Mouse (Mus musculus) liver, embryonic 15.5 days (tissue): ENCODE measurements around the gene Vav2. TPM values are rescaled to one million over a fixed set of nuclear protein-coding genes. Genes with fewer than 3 reads are reported as not detected.
A peak's percentile ranks its signal among the peaks of the same experiment; 100 is the strongest.

Experiments used
- ATAC-seq: fragments of 200-750 bp; cut with Nextera tagmentation; 2 replicates; pipeline ENCODE4 v1.8.0; 2017; ENCODE audit warnings: moderate number of reproducible peaks, mild to moderate bottlenecking, moderate library complexity; ENCODE audit not compliant: insufficient read depth
- H3K27ac ChIP-seq: fragments of 300-500 bp; sonication (generic); replicated peaks from 2 replicates; pipeline ENCODE4 v1.5.1; 2015; ENCODE audit warnings: mild to moderate bottlenecking, inconsistent platforms
- H3K27me3 ChIP-seq: fragments of 300-500 bp; sonication (generic); 2 replicates; pipeline ENCODE4 v1.6.1; 2015; ENCODE audit warnings: mild to moderate bottlenecking, inconsistent platforms
- H3K36me3 ChIP-seq: fragments of 300-500 bp; sonication (generic); replicated peaks from 2 replicates; pipeline ENCODE4 v1.6.1; 2015; ENCODE audit warnings: moderate library complexity, mild to moderate bottlenecking, inconsistent platforms
- H3K4me1 ChIP-seq: fragments of 300-500 bp; sonication (generic); replicated peaks from 2 replicates; pipeline ENCODE4 v1.6.1; 2015; ENCODE audit warnings: inconsistent platforms
- H3K4me2 ChIP-seq: fragments of 300-500 bp; sonication (generic); 2 replicates; pipeline ENCODE4 v1.6.1; 2015; ENCODE audit warnings: moderate library complexity, mild to moderate bottlenecking, inconsistent platforms
- H3K4me3 ChIP-seq: fragments of 300-500 bp; sonication (generic); replicated peaks from 2 replicates; pipeline ENCODE4 v1.5.1; 2015; ENCODE audit warnings: mild to moderate bottlenecking, inconsistent platforms
- H3K9ac ChIP-seq: fragments of 300-500 bp; sonication (generic); 2 replicates; pipeline ENCODE4 v1.6.1; 2015; ENCODE audit warnings: moderate library complexity, mild to moderate bottlenecking, inconsistent platforms
- H3K9me3 ChIP-seq: fragments of 300-500 bp; sonication (generic); replicated peaks from 2 replicates; pipeline ENCODE4 v1.6.1; 2016; ENCODE audit warnings: inconsistent platforms
- WGBS: fragments of 180-500 bp; shearing (Covaris S2); methylation state at CpG from one replicate; pipeline ENCODE4 v1.1.7; 2015; ENCODE audit warnings: mixed read lengths; ENCODE audit not compliant: insufficient replicate concordance; 5-methylcytosine and 5-hydroxymethylcytosine counted together
- polyA plus RNA-seq: library from polyadenylated mRNA; unstranded; fragments of >200 nt; fragmentation: Nextera tagmentation; extraction: Ambion mirVana; gene quantifications from 2 replicates; pipeline ENCODE4 v1.2.1, GENCODE M21; 2015

Gene Vav2
- polyA plus RNA-seq, 1 experiment from 2014 or later: 4.7 TPM

DNA sequence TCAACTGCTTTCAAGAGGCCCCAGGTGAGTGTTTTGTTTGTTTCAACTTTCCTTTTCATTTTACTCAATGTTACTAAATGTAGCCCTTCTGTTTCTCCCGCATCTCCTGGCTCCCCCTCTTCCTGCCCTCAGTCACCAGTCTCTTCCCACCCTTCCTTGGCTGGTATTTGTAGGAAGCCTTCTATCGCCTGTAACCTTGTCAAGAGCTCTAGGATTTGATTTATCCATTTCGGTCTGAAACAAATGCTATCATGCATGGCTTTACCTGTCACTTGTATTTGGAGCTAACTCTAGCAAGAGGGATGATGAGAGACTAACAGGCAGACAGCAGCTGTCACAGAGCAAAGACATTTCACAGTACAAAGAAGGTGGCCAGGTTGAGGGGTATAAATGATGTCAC is 18.6 kb downstream of the Vav2 start:
- H3K4me1 ChIP-seq: peaks cover 85% of the 10 kb centered on the region
- H3K4me2 ChIP-seq: no peak overlapping the region
- H3K27me3 ChIP-seq: no peaks in the 10 kb centered on the region
- H3K36me3 ChIP-seq: no peaks in the 10 kb centered on the region
- no peak overlapping the region for H3K27ac ChIP-seq
- H3K9me3 ChIP-seq: no peaks in the 10 kb centered on the region
- H3K9ac ChIP-seq: no peak overlapping the region
- H3K4me3 ChIP-seq: no peak overlapping the region
- ATAC-seq: no peak
- 62% methylated on average over 3 of the region's 3 CpGs for WGBS

DNA sequence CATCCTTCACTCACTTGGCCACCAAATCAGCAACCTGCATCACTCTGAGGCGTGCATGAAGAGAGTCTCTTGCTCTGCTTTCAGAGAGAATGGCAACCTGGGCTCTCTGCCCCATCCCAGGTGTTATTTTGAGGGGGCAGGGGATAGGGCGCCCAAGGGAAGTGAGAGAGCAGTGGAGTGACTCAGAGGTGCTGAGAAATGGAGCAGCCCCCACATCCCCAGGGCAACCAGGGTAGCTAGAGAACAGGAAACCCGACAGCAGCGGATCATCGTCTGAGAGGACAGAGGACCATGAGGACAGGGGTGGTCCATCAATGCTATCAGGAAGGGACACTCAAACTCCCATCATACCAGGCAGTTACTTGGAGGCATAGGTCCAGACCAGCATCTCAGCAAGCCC is 19.9 kb downstream of the Vav2 start:
- Histone ChIP-seq H3K4me2 (no peak overlapping the region), H3K4me3 (no peak overlapping the region), H3K4me1 (peaks cover 81% of the 10 kb centered on the region), H3K27me3 (no peaks in the 10 kb centered on the region), H3K27ac (no peak overlapping the region), H3K9ac (no peak overlapping the region), H3K9me3 (no peaks in the 10 kb centered on the region), H3K36me3 (no peaks in the 10 kb centered on the region)
- no peak for ATAC-seq
- WGBS: 59% methylated on average over 5 of the region's 5 CpGs

DNA sequence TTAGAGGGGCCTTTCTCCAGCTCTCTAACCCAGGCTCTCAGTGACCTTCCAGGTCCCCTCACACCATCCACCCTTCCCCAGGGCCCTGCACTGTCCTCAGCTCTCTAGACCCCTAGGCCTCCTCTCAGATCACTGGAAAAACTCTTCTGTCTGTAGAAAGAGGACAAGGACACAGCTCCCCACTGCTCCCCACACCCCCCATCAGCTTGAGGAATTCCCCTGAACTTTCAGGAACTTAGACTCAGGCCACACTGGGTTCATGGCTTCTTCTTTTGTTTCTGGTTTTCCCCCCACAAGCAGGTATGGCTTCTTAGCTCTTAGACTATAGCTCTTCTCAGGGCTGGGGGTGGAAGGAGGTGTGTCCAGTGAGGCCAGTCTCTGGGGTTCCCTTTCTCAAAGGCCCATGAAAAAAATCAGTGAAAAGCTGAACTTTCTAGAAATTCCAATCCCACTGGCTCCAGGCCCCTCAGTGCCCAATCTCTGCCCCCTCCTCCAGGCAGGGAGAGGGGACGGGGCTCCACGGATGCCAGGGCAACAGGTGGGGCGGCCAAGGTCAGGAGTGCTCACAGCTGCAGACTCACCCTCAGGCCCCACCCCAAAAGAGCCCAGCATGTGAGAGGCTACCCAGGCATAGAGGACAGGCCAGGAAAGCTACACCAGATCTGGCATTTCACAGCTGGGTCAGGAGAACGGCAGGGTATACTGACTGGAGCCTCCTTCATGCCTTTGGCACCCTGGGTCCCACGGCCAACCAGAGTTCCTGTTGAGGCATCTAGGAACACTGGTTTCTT is 21.5 kb downstream of the Vav2 start:
- 67% methylated on average over 5 of the region's 5 CpGs for WGBS
- Histone ChIP-seq H3K4me2 (no peak overlapping the region), H3K27ac (peak overlapping the region; percentile 19; the same call in 1 of the 2 replicates), H3K9me3 (no peaks in the 10 kb centered on the region), H3K9ac (no peak overlapping the region), H3K27me3 (no peaks in the 10 kb centered on the region), H3K4me1 (peaks cover 66% of the 10 kb centered on the region), H3K36me3 (no peaks in the 10 kb centered on the region), H3K4me3 (no peak overlapping the region)
- no peak for ATAC-seq

DNA sequence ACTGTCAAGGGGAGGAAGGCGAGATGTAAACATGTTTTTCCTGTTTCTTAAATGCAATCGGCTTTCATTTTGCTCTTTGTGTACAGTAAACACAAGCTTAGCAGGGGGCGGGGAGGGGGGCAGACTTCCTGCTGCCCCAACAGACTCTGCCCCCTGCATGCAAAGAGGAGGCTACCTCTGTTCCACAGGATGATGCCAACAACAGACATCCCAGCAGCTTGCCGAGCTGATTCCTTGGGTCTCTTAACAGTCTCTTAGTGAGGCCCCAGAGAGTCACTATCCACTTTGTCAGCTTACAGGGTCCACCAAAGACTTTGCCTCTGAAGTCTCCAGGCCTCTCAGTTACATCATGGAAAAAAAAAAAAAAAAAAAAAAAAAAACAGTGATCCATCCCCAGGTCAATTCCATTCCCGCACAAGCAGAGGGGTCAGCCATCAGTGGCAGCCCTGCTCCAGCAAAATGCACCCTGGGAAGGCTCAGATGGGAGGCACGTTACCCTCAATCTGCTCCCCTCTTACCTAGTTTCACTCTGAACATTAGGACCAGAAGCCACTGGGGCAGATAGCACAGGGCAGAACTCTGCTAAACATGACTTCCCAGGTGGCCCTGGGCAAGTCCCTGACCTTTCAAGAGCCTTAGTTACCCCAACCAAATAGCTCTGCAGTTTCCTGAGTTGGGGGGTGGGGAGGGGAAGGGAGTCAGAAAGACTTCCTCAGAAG is 22.3 kb downstream of the Vav2 start:
- peaks cover 60% of the 10 kb centered on the region for H3K4me1 ChIP-seq
- H3K27me3 ChIP-seq: no peaks in the 10 kb centered on the region
- no peak for ATAC-seq

DNA sequence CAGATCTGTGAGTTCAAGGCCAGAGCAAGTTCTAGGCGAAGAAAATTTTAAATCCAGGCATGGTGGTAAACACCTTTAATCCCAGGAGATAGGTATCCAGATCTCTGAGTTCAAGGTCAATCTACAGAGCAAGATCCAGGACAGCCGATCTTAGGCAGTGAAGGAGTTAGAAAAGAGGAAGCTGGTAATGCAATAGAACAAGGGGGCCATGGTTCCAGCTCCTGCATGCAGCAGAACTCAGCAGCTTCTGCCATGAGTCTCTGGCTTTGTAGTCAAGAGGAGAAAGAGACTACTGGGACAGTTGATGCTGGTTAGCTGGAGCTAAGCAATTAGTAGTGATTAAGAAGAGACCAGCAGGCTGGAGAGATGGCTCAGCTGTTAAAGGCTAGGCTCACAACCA is 25.3 kb downstream of the Vav2 start:
- Histone ChIP-seq H3K9ac (no peak overlapping the region), H3K9me3 (no peaks in the 10 kb centered on the region), H3K36me3 (no peaks in the 10 kb centered on the region), H3K27ac (no peak overlapping the region), H3K4me2 (no peak overlapping the region), H3K4me3 (no peak overlapping the region), H3K4me1 (peaks cover 35% of the 10 kb centered on the region), H3K27me3 (no peaks in the 10 kb centered on the region)
- no peak for ATAC-seq
- WGBS: 30% methylated on average over 2 of the region's 2 CpGs

More for the DNA sequence above, 22.3 kb downstream of the Vav2 start:
- no peaks in the 10 kb centered on the region for H3K36me3 ChIP-seq
- H3K4me3 ChIP-seq: no peak overlapping the region
- no peaks in the 10 kb centered on the region for H3K9me3 ChIP-seq
- H3K27ac ChIP-seq: no peak overlapping the region; the same call in 1 of the 2 replicates
- WGBS: 49% methylated on average over 6 of the region's 6 CpGs
- no peak overlapping the region for H3K9ac ChIP-seq
- no peak overlapping the region for H3K4me2 ChIP-seq

DNA sequence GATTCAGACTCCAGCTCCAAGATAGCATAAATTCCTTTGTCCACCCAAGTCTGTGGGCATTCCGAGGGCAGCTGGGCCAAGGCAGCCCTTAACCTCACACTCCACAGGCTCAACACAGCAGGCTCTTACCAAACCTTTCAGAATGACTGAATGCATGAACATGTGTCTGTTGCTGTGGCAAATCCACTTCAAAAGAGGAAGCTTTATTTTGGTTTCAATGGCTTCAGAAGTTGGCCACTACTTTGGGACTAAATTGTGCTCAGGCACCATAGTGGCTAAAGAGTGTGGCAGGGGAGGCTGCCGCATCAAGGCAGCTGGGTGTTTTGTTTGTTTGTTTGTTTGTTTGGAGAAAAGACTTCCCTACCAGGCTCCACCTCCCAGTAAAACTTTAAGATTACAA is 26.8 kb downstream of the Vav2 start:
- Histone ChIP-seq H3K9me3 (no peaks in the 10 kb centered on the region), H3K4me1 (peaks cover 26% of the 10 kb centered on the region), H3K4me2 (no peak overlapping the region), H3K4me3 (no peak overlapping the region), H3K27ac (no peak overlapping the region), H3K9ac (no peak overlapping the region), H3K36me3 (no peaks in the 10 kb centered on the region), H3K27me3 (no peaks in the 10 kb centered on the region)
- 91% methylated on average over 2 of the region's 2 CpGs for WGBS
- no peak for ATAC-seq

DNA sequence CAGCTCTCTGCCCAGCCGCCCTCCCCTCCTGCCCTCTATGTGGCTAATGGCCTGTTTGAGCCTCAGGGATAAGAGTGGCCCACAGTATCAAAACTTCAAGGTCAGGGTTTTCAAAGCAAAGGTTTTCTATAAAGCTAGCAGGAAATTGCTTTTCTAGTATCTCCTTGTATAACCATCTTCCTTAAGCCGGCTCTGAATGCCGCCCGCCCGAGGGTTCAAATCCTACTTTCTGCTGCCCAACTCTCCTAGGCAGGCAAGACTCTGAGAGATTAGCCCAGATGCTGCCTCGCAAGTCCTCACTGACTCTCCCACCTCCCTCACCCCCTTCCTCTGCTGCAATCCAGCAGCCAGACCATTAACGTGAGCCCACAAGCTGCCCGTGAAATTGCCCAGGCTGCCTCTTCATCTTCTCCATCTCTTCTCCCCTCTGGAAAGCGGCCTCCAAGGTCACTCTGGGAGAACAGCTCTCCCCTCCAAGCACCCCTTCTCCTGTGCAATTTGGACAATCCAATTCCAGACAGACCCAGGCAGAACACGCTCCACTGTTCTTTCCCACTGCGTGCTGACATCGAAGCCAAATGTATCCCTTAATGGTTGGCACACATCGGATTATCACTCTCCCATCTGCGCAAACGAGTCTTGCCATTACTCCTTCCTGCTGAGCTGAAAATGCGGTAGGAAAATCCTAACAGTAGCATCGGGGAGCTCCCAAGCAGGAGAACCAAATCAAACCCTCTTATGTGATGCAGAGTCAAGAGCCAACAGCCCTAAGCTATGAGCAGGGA is 30.0 kb downstream of the Vav2 start:
- ATAC-seq: no peak
- Histone ChIP-seq H3K9ac (no peak overlapping the region), H3K4me3 (no peak overlapping the region), H3K27me3 (no peaks in the 10 kb centered on the region), H3K4me2 (no peak overlapping the region), H3K9me3 (no peaks in the 10 kb centered on the region), H3K4me1 (peaks cover 18% of the 10 kb centered on the region), H3K27ac (no peak overlapping the region), H3K36me3 (no peaks in the 10 kb centered on the region)
- WGBS: 74% methylated on average over 17 of the region's 17 CpGs

DNA sequence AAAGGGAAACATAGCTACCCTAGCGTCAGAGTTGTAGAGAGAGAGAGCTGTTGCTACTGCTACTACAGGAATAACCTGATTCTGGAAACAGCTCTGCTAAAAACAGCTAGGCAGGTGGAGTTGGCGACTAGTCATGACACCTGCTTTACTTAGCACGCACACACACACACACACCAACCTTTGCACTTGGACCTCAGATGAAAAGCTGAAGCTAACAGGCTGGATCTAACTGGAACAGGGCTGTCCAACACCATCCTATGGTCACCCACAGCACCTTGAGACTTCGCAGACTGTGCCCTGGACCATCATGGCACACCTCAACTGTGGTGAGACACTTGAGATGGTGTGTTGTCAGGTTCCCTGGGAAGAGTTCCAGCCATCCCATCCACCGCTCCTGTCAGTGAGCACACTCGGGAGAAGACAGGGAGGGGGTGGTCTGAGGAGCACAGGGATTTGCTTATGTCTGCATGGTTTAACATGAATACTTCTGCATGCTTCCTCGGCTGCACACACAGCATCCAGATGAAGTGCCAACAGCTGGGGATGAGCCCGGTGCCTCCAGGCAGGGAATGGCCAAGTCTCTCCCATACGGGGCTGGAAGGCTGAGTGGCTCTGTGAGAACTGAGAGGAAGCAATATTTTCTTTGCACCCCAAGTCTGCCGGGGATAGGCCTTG is 32.5 kb downstream of the Vav2 start:
- no peaks in the 10 kb centered on the region for H3K36me3 ChIP-seq
- H3K4me2 ChIP-seq: no peak overlapping the region
- H3K9me3 ChIP-seq: no peaks in the 10 kb centered on the region
- ATAC-seq: peak; percentile 40; the same call in 1 of the 2 replicates
- no peak overlapping the region for H3K27ac ChIP-seq
- no peak overlapping the region for H3K4me3 ChIP-seq
- H3K27me3 ChIP-seq: no peaks in the 10 kb centered on the region
- WGBS: 63% methylated on average over 10 of the region's 10 CpGs
- H3K9ac ChIP-seq: no peak overlapping the region
- peaks cover 42% of the 10 kb centered on the region for H3K4me1 ChIP-seq

DNA sequence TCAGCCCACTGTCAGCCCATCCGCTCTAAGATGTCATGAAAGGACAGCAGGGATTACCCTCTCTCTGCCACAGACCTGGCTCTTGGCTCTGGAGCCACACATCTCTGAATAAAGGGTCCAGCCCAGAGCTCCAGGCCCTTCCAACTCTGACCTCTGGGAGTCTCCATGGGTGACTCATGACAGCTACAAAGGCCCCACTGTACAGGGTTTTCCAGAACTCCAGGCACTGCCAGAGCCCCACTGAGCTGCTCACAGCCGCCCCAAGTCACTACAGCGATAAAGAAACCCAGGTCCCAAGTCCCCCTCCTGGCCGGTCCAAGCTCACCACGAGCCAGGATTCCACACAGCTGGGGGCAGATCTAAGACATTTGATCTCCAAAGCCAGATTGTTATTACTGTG is 34.6 kb downstream of the Vav2 start:
- Histone ChIP-seq H3K9me3 (no peaks in the 10 kb centered on the region), H3K27ac (no peak overlapping the region), H3K36me3 (no peaks in the 10 kb centered on the region), H3K9ac (no peak overlapping the region), H3K4me1 (peaks cover 49% of the 10 kb centered on the region), H3K4me2 (no peak overlapping the region), H3K4me3 (no peak overlapping the region), H3K27me3 (no peaks in the 10 kb centered on the region)
- 61% methylated on average over 5 of the region's 5 CpGs for WGBS
- no peak for ATAC-seq

DNA sequence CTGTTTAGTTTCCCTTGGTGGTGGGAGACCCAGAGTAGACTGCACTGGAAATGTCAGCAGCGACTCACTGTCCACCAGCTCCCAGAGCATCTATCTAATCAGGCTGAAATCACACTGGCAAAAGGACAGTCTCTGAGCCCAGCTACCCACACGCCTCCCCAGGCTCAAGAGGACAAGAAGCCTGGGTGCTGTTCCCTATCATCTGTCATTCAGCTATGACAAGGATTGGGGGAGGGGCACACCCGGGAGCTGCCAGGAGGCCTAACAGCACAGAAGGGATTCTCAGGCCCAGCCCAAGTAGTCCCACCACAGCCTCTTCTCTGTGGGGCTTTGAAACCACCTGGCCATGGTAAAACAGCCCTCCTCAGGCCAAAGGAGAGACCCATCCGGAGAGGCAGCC is 36.1 kb downstream of the Vav2 start:
- Histone ChIP-seq H3K4me2 (no peak overlapping the region), H3K4me3 (no peak overlapping the region), H3K9ac (no peak overlapping the region), H3K36me3 (no peaks in the 10 kb centered on the region), H3K4me1 (peaks cover 49% of the 10 kb centered on the region), H3K27me3 (no peaks in the 10 kb centered on the region), H3K27ac (no peak overlapping the region), H3K9me3 (no peaks in the 10 kb centered on the region)
- ATAC-seq: no peak
- WGBS: 46% methylated on average over 4 of the region's 4 CpGs
